Comparison of ENCODE assay signal across 11 mouse cellular contexts in the genomic region with DNA sequence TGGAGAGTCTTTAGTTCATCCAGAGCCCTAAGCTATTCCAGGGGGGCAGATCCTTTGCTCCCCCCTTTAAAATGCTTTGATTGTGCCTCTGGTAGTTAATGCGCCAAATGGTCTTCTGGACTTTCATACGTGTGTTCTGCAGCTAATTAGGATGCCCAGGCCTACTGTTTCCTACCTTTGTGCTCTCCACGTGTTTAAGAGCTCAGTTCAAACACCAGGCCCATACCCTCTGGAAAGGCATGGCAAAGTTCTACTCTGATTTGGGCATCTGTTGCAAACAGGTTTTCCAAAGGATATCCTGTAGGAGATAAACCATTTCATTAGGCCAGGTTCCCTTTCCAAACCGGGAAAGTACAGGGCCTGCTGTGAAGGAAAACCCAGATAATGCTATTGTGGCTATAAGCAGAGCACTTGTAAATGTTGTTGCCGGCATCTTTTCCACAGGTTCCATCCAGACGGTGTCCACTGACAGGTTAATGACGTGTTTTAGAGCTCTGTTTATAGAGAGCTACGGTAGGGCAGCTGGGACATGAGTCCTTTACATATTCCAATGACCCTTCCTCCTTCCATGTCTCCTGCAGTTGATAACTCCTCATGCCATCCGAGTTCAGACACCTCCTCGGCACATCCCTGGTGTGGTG.
"Had no signal": no experiment of that assay in that cellular context is flagged by ENCODE, and none has a peak within 500 bp of the region (broad histone marks: within the 10 kb centered on the region; RNA-seq: fewer than 3 reads in every experiment).

No protein-coding gene starts in this region.

- DNase-seq: lung, adult 2 months; lung, postnatal 4 days; right cerebral cortex, postnatal 25 days had no signal

- H3K4me3 ChIP-seq: kidney, embryonic 15.5 days; left cerebral cortex, adult 2 months; liver, embryonic 15.5 days; megakaryocyte, embryonic 14.5 days; midbrain, embryonic 15.5 days had no signal

- H3K4me1 ChIP-seq: kidney, embryonic 15.5 days; liver, embryonic 15.5 days; midbrain, embryonic 15.5 days had no signal

- H3K9me3 ChIP-seq: kidney, embryonic 15.5 days; liver, embryonic 15.5 days; midbrain, embryonic 15.5 days had no signal

- H3K4me2 ChIP-seq: kidney, embryonic 15.5 days; liver, embryonic 11.5 days; liver, embryonic 15.5 days; midbrain, embryonic 11.5 days; midbrain, embryonic 15.5 days had no signal

- H3K27ac ChIP-seq: kidney, embryonic 15.5 days; left cerebral cortex, adult 2 months; liver, embryonic 15.5 days; midbrain, embryonic 15.5 days had no signal

- H3K9ac ChIP-seq: kidney, embryonic 15.5 days; liver, embryonic 15.5 days; midbrain, embryonic 15.5 days had no signal

- ATAC-seq: lung, postnatal 0 days; midbrain, embryonic 15.5 days had no signal

- H3K27me3 ChIP-seq: kidney, embryonic 15.5 days; liver, embryonic 15.5 days; midbrain, embryonic 15.5 days had no signal

- H3K36me3 ChIP-seq: kidney, embryonic 15.5 days; liver, embryonic 15.5 days; midbrain, embryonic 15.5 days had no signal
